Mouse (Mus musculus) urinary bladder, adult 2 months (tissue): ENCODE data around the gene Fam102a. TPM values are rescaled to one million over a fixed set of nuclear protein-coding genes. Genes with fewer than 3 reads are reported as not detected.

Experiments used
- DNase-seq: peaks from one replicate; pipeline ENCODE4 v3.0.0; 2022; ENCODE audit warnings: low spot score
- polyA plus RNA-seq: library from polyadenylated mRNA; depleted of rRNA; stranded (reverse); fragments of >200 nt; gene quantifications from 2 replicates; pipeline ENCODE4 v1.2.3, GENCODE M21; 2012

Fam102a gene
- polyA plus RNA-seq, 1 experiment = 17.1 TPM

DNA sequence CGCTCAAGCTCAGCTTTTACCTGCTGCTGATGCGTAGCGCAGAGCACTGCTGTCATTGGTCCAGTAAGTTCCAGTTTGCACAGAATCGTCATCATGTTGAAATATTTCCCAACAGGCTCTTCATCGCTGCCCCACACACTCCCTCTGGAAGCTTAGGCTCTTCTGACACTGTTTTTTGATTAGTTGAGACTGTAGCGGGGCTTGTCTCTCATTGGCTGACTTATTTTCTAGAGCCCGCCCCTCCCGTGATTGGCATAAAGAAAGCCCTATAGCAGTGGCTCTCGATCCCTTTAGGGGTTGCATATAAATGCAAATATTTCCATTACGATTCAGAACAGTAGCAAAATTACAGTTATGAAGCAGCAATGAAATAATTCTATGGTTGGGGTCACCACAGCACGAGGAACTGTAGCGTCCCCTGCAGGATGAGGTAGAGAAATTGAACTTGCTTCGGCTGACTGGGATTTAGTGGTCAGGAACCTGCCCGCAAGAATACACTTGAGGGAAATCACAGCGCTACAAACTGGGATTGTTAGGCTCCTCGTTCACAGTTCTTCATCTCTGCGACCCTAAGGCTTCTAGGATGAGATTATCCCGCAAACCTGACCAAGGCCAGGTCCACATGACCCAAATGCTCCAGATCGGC is 46.4 kb downstream of the Fam102a start:
- no peak for DNase-seq

DNA sequence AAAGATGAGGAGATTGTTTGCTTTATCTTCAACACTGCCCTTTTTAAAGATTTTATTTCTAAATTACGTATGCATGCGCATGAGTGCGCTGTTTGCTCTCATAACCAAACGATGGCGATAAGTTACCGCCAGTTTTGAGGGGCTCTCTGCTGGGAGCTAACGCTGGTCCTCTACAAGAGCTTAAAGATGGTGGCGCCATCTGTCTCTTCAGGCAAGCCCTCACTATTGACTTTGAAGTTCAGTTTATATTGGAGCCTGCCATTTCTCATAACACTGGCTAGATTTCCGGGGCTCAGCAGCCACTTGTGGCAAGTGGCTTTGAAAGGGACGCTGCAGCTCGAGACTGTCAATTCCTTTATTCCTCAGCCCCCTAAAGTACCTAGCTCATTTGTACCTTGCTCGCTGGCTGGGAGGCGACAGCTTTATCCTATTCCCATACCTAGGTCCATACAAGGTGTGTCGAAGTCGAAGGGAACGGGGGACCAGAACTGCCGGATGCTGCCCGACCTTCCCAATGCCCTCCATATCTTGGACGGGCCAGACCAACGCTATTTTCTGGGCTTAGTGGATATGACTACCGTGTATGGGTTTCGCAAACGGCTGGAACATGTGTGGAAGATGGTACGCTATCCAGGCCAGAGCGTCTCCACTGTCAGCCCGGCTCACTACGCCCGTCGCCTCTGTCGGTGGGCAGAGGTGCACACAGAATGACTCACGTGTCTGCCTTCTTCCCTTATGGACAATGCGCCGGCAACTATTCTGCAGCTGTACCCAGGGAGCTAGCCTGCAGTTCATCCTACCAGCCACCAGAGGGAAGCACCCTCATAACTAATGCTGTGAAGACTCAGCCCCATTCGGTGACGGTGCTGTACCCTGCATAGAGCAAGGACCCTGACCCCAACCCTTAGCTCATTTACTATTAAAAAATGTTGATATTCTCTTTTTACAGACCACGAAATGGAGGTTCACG is 48.0 kb downstream of the Fam102a start:
- DNase-seq = no peak

DNA sequence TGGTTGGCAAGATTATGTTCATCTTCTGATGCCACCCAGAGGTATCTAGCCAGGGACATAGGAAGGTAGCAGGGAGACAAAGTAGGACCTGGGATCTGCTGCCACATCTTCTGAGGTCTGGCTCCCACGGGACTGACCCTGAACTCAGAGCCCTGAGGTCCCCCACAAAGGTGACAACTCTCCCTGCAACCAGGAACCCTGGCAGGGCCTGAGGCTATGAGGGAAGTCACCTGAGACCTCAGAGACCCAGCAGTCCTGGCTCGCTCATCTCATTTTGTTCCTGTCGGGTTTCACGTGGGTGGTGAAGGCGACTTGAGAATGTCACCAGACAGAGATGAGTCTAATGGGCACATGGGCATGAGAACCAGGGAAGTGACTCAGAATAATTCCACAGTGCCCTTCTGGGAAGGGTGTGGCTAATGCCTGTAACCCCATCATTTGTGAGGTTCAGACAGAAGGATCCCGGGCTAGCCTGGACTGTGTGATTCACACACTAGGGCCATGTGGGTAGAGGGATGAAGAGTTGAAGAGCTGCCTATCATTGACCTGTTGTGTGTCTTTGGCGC is 50.1 kb downstream of the Fam102a start:
- no peak for DNase-seq

DNA sequence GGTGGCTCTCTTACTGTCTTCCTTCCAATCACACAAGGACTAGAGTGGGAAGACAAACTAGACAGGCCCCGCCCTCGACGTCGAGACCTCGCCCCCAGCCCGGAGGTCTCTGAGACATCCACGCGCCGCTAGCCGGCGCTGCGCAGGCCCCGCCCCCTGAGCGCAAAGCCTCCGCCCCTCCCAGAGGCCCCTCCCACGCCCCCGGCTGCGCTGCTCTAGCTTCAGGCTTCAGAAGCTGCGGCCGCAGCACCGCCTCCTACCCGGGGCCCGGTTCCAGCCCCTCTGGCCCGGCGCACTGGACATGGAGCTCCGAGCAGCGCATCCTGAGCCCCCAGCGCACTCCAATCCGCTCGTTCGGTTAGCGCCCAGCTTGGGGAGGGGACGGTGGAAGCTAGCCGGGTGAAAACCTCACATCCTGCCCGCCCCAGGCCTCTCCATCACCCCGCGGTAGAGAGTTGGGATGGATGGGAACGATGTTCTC is 51.8 kb downstream of the Fam102a start, which contains the start of gene St6galnac4:
St6galnac4 (plus strand) TSS at position 225 of the 481 bp plus-strand sequence.
- DNase-seq = peak; percentile 62

DNA sequence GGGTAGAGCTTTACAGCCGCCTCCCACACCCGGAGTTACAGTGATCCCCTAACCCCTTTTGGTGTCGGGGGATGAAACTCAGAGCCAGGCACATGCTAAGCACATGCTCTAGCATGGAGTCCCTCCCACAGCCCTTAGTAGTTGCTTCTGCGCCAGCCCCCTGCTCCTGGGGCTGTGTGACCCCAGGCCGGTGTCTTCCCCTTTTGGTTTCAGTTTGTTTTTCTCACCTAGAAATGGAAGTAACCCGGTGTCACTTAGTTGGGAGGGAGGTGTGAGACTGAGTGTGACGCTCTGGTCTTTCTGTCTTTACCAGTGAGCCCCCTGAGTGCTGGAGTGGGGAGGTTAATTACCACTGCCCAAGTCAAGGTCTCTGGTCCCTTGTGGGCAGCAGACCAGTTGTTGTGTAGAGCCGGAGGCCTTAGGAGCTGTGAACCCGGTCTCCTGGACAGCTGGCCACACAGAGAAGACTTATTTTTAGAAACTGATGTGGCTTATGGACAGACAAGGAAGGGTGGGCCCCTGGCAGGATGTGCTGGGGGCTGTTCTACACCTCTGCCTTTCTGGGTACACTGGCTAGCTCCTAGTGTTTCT is 52.7 kb downstream of the Fam102a start:
- no peak for DNase-seq

DNA sequence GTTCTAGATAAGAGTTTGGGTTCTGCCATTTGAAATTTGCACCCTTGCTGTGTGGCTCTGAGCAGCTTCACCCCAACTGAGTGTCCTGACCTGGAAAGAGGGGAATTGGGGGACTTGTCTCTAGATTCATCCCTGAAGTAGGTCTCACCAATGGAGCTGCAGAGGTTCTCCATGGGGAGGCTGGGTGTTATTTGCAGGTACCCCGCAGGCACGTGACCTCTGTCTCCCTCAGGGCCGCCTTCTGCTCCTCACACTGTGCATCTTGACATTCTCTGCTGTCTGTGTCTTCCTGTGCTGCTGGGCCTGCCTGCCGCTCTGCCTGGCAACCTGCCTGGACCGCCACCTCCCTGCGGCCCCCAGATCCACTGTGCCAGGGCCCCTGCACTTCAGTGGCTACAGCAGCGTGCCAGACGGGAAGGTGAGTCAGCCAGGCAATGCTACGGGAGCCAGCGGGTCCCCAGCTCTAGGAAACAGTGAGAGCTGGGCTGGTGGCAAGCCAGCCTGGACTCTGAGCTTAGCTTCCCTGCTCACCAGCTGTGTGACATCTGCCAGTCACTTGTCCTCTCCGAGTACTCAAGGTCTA is 54.2 kb downstream of the Fam102a start:
- no peak for DNase-seq

DNA sequence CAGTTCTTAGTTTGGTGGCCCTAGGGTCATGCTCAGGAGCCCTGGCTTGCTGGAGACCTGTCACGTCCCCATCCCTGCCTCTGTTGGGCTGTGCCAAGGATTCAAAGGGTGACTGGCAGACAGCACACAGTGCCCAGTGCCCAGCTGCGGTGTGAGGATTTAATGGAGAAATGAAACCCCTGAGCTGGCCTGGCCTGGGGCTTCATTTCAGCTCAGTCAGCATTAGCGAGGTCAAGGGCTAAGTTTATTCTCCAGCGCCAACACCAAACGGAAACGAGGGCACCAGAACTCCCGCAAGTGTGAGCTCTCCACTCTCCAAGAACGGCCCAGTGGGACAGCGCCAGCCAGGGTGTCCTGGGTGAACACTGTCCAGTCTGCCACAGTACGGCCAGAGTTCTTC is 55.1 kb downstream of the Fam102a start:
- DNase-seq = no peak

DNA sequence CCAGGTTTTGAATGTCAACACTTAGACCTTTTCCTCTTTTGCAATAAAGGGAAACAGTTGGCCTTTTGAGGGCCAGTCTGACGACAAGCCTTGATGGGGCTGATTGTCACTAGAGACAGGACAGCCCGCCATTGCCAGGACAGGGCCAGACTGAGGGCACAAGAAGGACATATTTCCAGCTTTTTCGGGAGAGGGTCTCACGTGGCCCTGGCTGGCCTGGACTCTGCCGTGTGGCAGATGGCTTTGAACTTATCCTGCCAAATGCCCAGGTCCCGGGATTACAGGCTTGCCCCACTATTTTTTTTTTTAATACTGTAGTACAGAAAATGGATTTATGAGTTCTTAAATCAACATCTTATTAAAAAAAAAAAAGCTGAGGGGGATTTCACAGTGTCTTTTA is 56.1 kb downstream of the Fam102a start:
- no peak for DNase-seq

DNA sequence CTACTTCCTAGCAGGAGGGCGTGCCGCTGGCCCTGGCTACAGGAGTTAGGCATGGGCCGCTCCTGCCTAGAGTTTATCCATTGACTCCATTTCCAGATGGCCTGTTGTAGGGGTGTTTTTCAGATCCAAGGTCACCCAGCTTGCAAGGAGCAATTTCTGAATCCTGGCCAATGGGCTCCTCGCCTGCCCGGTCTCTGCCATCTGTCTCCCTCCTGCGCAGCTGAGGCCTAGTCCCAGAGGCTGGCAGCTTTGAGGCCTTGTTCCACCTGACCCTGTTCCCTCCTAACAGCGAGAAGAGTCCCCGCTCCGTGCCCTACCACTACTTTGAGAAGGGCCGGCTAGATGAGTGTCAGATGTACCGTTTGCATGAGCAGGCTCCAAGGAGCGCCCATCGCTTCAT is 61.6 kb downstream of the Fam102a start:
- no peak for DNase-seq

DNA sequence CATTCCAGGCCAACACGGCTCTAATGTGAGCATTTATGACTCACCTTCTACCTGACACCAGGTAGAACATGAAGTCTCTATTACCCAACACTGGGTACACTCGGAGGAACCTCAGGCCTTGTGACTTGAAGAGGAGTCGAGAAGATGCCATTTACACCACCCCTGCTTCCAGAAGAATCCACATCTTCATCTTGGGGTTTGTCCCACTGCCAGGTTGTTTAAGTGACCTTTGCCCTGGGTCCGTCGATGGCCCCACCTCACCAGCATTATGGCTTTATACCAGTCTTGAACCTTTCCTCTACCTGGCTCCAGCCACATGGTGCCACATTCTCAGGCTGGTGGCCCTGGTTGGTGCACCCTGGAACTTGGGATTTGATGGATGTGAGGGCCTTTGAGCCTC is 62.1 kb downstream of the Fam102a start:
- DNase-seq = no peak

DNA sequence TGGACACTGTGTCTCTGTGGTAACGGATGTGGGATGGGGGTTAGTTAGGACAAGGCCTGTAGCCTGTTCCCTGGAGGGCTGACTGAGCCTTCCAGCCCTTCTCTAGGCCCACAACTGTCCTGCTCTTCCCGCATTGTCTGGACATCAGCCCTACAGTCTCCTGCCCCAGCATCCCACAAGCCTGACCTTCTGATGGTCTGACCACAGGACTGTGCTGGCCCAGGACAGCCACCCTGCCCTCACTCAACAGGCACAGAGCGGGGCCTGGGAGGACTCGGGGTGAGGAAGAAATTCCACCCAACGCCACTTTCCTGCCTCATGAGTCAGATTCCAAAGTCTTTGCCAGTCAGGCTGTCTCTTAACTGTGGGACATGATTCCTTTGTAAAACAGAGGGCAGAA is 62.6 kb downstream of the Fam102a start:
- DNase-seq = no peak

DNA sequence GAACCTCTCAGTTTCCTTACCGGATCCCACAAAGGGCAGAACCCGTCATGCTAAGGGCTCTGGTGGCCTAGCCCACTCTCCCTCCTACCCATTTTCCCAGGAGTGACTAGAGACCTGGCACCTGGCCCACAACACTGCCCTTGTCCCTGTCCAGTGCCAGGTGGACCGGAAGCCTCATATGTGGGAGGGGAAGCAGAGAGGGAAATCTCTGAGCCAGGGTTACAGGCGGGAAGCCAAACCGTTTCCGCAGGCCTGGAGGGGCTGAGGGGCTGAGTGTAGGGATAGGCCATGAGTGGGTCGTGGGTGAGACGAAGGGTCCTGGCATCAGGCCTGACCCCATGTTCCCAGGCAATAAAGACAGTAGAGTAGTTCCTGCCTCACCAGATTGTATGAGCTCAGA is 63.4 kb downstream of the Fam102a start:
- DNase-seq = no peak

DNA sequence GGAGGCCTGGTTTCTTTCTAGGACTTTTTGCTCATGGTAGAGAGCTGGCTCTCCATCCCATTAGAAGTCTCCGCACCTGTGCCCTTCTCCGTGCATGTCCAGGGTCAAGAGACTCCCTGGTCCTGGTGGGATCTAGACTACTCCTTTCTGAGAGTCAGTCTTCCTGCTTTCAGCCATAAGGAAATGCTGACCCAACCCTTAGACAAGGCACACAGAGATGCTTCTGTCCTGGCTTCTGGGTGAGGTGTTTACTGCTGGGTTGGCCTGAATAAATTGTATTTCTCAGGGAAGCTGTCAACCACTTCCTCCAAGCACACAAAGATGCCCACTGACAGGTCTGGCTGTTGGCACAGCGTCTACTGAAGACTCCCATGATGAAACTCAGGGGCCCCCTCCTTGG is 64.3 kb downstream of the Fam102a start, which contains the start of gene St6galnac6:
St6galnac6 (plus strand) TSS at position 301 of the 400 bp plus-strand sequence.
- DNase-seq = no peak

DNA sequence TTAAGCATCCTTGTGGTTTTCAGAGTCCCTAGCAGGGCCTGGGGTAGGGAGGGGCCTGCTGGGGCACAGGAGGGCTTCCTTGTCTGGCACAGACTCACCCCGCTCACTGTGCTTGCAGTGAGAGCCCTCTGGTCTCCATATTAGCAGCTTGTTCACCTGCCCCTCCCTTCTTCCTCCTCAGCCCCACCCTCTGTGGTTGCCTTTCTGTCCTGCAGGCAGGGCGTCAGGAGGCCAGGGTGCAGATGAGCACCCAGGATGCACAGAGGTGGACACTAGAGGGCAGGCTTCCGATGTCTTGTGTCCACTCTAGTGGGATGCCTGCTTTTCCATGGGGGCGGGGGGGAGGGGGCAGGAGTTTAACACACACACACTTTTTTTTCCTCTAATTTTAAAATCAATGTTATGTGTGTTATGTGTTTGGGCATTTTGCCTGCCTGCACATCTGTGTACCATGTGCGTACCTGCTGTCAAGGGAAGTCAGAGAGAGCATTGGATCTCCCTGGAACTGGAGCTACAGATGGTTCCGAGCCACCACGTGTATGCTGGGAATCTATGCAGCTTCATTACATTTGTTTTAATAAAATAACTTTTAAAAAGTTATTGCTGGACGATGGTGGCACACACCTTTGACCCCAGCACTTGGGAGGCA is 66.4 kb downstream of the Fam102a start:
- DNase-seq = no peak

DNA sequence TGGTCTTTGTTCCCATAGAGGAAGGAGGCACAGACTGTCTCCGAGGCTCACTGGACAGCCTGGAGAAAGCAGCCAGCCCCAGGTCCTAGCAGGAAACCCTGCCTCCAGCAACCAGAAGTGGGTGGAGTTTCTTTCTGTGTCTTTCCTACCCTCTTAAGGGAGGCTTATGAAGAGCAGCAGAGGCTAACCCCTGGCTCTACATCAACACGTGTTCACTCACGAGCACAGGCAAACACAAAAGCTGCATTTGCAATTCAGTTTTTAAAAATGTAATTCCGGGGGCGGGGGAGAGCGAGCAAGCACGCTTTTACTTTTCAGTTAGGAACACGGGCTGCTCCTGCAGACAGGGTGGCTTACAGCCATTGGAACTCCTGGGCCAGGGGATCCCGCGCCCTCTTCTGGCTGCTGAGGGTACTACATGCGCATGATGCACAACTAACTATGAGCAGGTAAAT is 67.5 kb downstream of the Fam102a start:
- peak; percentile 80 for DNase-seq

DNA sequence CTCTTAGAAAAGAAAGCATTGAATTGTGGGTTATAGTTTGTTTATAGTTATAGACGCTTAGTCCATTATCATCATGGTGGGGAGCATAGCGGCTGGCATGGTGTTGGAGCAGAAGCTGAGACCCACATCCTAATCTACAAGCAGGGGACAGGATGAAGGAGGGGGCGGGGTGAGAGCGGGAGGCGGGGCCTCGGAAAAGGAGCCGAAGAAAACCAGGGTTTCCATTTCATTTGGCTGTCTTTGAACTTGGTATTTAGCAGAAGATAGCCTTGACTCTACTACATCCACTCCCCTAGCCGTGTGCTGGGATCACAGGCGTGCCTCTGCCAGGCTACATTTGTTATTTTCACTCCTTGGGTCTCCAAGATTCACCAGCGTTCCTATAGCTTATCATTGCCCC is 69.5 kb downstream of the Fam102a start:
- no peak for DNase-seq

DNA sequence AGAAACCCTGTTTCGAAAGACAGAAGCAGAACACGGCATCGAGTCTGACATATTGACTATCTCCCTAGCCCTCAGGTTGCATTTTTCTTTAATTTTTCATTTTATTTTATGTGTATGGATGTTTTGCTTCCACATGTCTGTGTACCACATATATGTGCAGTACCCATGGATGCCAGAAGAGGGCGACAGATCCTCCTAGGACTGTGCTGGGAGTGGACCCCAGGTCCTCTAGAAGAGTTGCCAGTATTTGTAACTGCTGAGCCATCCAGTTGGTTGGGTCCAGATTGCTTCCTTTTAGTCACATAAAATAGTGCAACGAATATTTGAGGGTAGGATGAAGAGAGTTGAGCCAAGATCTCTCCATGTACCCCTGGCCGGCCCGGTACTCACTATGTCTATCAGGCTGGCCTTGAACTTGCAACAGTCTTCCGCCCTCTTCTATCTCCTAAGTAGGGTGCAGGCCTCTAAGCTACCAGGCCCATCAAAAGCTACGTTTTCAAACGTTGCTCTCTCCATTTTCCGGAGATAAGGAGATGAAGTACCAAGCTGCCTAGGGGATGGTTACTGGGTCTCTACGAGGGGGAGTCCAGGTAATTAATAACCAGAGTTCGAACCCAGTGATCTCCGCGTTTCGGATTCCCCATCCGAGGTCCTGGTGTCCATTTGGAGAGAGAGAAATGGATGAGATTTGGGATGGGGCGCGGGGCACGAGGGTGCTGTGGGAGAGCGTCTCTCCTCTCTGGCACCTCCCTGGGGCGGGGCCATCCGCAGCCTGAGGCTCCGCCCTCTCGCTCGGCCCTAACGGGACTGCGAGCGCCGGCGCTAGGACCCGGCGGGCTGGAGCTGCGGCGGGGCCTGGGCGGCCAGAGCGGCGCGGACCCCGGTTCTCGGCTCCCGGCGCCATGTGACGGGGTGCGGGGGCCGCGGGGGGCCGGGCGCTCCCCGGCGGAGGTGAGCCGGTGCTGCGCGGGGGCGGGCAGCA is 71.3 kb downstream of the Fam102a start:
- peak; percentile 64 for DNase-seq

DNA sequence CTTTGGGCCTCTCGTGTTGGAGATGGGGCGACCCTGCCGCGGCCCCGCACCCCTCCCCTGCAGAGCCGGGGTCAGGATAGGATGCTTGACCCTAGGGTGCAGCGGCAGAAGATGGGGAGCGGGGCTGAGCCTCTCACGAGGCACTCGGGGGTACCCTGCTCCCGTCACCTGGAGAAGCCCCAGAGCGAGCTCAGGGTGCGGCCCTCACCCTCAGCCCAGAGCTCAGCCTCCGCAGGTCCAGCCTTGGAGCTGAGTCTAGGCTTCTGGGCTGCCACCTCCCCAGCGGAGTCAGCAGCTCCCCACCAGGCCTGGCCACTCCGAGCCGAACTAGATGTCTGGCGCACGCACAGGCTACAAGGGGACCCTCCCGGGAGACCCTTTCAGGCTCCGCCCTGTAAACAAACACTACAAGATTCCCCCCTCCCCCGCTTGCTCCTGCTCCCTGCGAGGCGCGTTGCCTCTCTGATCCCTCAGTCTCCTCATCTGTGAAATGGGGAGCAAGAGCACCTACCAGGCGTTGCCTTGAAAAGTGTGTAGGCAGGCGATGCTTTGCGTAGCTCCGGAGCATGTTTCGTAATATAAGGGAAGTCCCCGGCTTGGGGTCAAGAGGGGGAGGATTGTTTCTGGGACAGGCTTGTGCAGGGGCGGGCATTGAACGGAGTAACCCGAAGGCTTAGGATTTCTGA is 72.3 kb downstream of the Fam102a start:
- DNase-seq = peak; percentile 41

DNA sequence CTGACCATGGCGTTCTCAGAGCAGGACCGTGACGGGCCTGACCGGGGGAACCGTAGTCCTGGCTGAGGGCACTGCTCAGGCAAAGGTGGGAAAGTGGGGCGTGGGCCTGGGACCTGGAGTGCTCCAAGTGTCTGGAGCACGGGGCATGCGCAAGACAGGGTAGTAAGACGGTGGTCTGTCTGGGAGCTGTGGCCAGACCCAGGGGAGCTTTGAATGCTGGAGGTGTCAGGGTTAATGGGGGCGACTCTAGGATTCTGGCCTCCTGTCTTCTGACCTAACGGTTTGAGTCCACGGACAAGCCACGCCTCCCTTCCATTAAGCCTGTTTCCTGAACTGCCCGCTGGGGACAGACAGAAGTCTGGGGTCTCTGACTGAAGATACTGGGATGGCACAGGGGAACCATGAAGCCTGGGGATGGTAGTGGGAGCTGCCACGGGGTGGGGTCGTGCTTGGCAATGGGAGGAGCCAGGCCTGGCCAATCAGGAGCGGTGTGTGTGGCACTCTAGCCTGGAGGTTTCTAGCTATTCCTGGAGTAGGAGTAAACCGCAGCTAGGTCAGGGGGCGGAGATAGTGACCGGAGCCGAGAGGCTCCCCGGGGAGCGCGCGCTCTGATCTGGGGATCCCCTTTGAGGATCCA is 73.1 kb downstream of the Fam102a start:
- peak; percentile 54 for DNase-seq
